Mouse (Mus musculus) gastrocnemius, adult 2 months (tissue): ENCODE data around the gene Shisa6. TPM values are rescaled to one million over a fixed set of nuclear protein-coding genes. Genes with fewer than 3 reads are reported as not detected.

ENCODE experiments used
- DNase-seq: peaks from one replicate; pipeline ENCODE4 v3.0.0; 2022
- H3K27ac ChIP-seq: fragments of 200-600 bp; 2 replicates; pipeline ENCODE4 v1.8.1; 2022; ENCODE audit warnings: mild to moderate bottlenecking
- H3K4me3 ChIP-seq: fragments of 200-600 bp; 2 replicates; pipeline ENCODE4 v1.8.1; 2022; ENCODE audit warnings: mild to moderate bottlenecking, moderate library complexity
- CTCF ChIP-seq: fragments of 200-600 bp; IDR thresholded peaks from 2 replicates; pipeline ENCODE4 v1.8.1; 2022; ENCODE audit warnings: antibody characterized with exemption, mild to moderate bottlenecking, moderate library complexity
- intact Hi-C: fragments of 180-260 bp; cut with DNase I; formaldehyde crosslinking; loops from one replicate; pipeline ENCODE4 v1.15.1; 2025
- total RNA-seq, 2 experiments: library from RNA; stranded (reverse); gene quantifications; 2 replicates each; pipeline ENCODE4 v1.2.3; 2021

The Shisa6 gene
- total RNA-seq, 2 experiments from 2014 or later = 0.05 TPM; not detected in 1

DNA sequence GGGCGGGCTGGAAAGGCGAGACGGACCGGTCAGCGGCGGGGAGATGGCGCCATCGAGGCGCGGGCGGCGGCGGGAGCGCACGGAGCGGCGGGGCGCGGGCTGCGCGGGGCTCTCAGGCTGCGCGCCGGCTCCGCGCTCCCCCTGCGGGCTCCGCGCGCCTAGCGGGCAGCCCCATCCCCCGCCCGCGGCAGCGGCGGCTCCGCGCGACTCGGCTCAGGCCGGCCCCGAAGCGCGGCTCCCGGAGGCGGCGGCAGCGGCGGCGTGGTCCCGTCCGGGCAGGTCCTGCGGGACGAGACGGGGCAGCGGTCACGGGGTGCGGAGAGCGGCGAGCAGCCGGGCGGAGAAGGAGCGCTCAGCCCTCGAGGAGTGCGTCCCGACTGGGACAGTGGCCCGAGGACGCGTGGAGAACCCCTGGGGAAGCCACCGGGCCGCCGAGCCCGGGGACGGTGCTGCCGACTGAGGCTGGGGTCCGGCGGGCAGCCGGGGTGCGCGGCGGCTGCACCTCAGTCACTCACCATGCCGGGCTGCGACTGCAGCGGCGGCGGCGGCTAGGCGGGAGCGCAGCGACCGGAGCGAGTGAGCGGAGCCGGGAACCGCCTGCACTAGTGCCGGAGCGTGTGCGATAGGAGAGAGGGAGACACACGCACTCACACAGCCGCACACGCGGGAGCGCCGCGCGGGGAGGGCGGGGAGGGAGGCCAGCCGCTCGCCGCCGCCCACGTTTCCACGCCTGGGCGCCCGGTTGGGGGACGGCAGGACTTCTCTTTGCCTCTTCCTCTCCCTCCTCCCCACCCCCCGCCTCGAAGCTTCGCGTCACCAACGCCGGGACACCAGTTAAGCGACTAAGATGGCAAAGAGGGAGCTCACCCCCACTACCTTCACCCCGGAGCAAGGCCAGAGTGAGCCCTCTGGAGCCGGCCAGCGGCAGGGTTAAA lies 549 bp upstream of the Shisa6 start:
- intact Hi-C loops = no loop called here
- TF ChIP-seq CTCF = no peak
- peak; percentile 47 for DNase-seq
- H3K27ac ChIP-seq = no peak overlapping the region
- peak overlapping the region; percentile 67 for H3K4me3 ChIP-seq

DNA sequence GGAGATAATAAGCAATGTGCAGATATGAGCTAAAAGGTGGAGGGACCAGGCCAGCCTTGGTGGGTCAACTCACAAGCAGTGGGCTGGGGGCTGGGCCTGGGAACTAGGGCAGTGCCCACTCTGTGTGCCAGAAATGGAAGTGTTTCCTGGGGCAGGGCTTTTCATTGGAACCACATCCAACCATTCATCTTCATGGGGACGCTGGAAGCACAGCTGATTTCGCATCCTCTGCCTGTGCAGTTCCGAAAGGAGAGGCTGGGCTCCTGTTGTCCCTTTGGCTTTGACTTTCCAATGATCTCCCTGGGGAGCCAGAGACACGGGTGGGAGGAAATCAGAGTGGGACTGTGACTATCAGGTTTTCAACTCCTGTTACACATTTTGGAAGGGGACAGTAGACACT lies 1.5 kb downstream of the Shisa6 start:
- no peak for DNase-seq
- Histone ChIP-seq H3K27ac (no peak overlapping the region), H3K4me3 (no peak overlapping the region)
- intact Hi-C loops = no loop called here
- no peak for TF ChIP-seq CTCF

- no peak for TF ChIP-seq CTCF
- no peak overlapping the region for H3K4me3 ChIP-seq
- no peak for DNase-seq
- intact Hi-C loops = no loop called here
- no peak overlapping the region for H3K27ac ChIP-seq
Measured at GRCm38 (mm10) chr11:66522376-66522775, 3.4 kb downstream of the Shisa6 start.

- TF ChIP-seq CTCF = no peak
- Histone ChIP-seq H3K4me3 (no peak overlapping the region), H3K27ac (no peak overlapping the region)
- no peak for DNase-seq
- intact Hi-C loops = no loop called here
Measured at GRCm38 (mm10) chr11:66519386-66519785, 6.4 kb downstream of the Shisa6 start.

- Histone ChIP-seq H3K27ac (no peak overlapping the region), H3K4me3 (no peak overlapping the region)
- intact Hi-C loops = no loop called here
- DNase-seq = no peak
- no peak for TF ChIP-seq CTCF
Measured at GRCm38 (mm10) chr11:66514346-66514745, 11.4 kb downstream of the Shisa6 start.

GRCm38 (mm10) chr11:66500951-66501350 lies 24.8 kb downstream of the Shisa6 start:
- no peak for DNase-seq
- TF ChIP-seq CTCF = peak; percentile 13; the same call in 1 of the 2 replicates

GRCm38 (mm10) chr11:66498857-66499445 lies 26.8 kb downstream of the Shisa6 start:
- no peak for DNase-seq
- intact Hi-C loops = no loop called here
- H3K27ac ChIP-seq = no peak overlapping the region
- no peak for TF ChIP-seq CTCF
- no peak overlapping the region for H3K4me3 ChIP-seq

More at GRCm38 (mm10) chr11:66500951-66501350, 24.8 kb downstream of the Shisa6 start:
- Histone ChIP-seq H3K4me3 (no peak overlapping the region), H3K27ac (no peak overlapping the region)
- intact Hi-C loops = no loop called here

DNA sequence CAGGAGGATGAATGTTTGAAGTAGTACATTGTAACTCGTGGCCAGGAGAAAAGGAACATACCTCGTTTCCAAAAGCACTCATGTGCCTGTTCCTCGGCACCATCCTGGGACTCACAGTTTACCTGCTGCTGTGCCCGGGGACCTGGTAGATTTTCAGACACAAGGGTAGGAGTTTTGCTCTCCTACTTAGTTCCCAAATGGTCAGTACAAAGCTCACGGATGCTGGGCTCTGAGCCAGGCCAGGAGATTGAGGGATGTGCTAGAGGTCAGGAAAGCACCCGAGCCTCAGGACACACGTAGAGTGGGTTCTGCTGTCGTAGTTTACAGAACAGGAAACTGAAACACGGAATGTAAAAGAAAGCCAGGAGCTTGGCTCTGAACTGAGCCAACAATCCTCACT lies 29.5 kb downstream of the Shisa6 start:
- TF ChIP-seq CTCF = no peak
- no peak for DNase-seq
- Histone ChIP-seq H3K27ac (no peak overlapping the region), H3K4me3 (no peak overlapping the region)
- intact Hi-C loops = no loop called here

DNA sequence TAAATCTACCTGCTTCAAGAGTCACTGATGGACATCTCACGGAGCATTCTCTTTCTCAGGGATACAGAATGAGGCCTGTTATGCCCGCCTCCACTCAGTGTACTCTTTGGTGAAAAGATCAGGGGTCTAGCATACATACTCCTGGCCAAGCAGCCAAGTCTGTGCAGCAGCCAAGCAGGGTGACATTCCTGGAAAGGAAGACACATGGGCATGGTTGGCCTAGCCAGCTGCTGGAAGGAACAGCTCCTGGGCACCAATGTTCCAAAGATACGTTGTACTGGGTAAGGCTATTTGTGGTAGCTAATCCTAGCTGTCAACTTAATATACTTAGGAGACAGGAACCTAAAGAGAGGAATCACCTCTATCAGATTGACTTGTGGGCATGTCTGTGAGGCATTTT lies 31.4 kb downstream of the Shisa6 start:
- no peak for TF ChIP-seq CTCF
- Histone ChIP-seq H3K4me3 (no peak overlapping the region), H3K27ac (no peak overlapping the region)
- DNase-seq = no peak
- intact Hi-C loops = no loop called here

DNA sequence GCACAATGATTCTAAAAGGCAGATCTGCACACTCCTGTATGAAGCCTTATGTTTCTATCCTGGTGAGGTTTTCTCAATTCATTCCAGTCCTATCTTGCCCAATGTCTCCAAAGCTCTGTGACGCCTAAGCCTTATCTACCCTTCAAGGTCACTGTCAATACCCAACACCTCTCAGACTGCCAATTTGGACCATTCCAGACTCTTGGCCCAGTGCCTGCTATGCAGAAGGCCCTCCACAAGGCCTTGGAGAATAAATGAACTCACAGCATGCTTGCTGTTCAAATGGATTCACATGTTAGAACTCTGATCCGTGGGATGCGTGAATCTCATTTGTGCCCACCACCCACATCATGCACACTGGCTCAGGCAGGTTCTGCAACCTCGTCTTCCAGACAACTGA lies 38.0 kb downstream of the Shisa6 start:
- TF ChIP-seq CTCF = no peak
- intact Hi-C loops = no loop called here
- Histone ChIP-seq H3K4me3 (no peak overlapping the region), H3K27ac (no peak overlapping the region)
- DNase-seq = no peak

GRCm38 (mm10) chr11:66482501-66482900 lies 43.3 kb downstream of the Shisa6 start:
- DNase-seq = no peak
- intact Hi-C loops = no loop called here
- no peak for TF ChIP-seq CTCF
- no peak overlapping the region for H3K4me3 ChIP-seq
- no peak overlapping the region for H3K27ac ChIP-seq

- Histone ChIP-seq H3K4me3 (no peak overlapping the region), H3K27ac (no peak overlapping the region)
- TF ChIP-seq CTCF = no peak
- no peak for DNase-seq
- intact Hi-C loops = no loop called here
Measured at GRCm38 (mm10) chr11:66442631-66443030, 83.1 kb downstream of the Shisa6 start.

DNA sequence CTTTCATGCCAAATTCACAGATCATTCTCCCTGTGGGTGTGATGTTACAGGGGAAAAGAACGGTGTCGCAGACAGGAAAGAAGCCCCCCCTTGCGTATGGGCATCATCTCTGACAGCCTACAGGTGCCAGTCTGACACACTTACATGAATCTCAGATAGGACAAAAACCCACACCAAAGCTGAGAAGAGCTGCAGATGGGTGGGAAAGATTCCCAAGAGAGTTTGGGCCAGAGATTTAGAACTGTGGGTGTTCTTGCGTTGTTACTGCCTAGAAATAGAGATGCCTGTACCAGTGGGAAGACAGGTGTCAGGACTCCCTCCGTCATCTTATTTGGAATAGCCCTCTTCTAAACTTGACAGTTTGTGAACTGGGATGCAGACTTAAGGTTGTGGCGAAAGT lies 99.6 kb downstream of the Shisa6 start:
- DNase-seq = no peak
- Histone ChIP-seq H3K27ac (no peak overlapping the region), H3K4me3 (no peak overlapping the region)
- intact Hi-C loops = no loop called here
- TF ChIP-seq CTCF = no peak
